Mouse (Mus musculus): ENCODE measurements around the gene Vmn2r1.

DNA sequence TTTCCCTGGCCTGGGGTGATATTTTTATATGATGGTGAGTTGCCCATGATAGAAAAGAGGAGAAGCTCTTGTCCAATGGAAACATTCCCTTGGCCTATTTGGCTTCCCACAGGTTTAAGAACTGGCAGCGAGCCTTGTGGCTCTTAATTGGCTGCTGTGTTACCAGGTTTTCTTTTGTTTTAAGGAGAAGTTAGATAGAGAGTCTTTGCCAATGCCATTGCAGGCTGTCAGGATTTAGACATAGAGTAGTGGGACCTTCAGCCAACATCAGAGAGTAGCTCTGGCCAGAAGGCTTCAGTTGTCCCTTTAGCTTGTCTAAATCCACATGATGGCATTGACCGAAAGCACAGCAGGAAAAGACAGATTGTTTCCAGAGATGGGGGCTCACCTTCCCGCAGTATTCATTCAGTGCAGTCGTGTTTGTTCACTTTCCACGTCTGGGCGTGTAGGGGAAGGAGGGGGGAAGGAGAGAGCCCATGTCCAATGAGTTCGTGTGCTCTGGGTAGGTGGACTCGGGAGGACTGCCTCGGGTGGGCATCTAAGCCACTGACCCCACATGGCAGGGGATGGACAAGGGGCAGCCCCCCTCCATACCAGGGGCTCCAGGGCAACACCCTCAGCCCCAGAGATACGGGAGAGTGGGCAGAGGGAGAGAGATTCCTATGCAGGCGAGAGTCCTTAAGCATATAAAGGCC, 32.2 kb downstream of the Vmn2r1 start:
- no peak for TF ChIP-seq CTCF (IDR thresholded peaks at IDR 0.05; ENCODE audit: low read depth)
- no peak for TF ChIP-seq EP300 (IDR thresholded peaks at IDR 0.05; ENCODE audit: low read depth)
